Mouse (Mus musculus) neural tube, embryonic 14.5 days (tissue): ENCODE results near the gene Iqsec2. TPM values are rescaled to one million over a fixed set of nuclear protein-coding genes. Genes with fewer than 3 reads are reported as not detected.

Experiments
- ATAC-seq: fragments of 200-750 bp; cut with Nextera tagmentation; 2 replicates; pipeline ENCODE4 v1.8.0; 2017; ENCODE audit warnings: low read depth, mild to moderate bottlenecking, moderate TSS enrichment, moderate library complexity
- H3K27ac ChIP-seq: fragments of 300-500 bp; sonication (generic); 2 replicates; pipeline ENCODE4 v1.5.1; 2014; ENCODE audit warnings: low read depth, mild to moderate bottlenecking, control low read depth, low read length, moderate library complexity, mixed read lengths
- H3K27me3 ChIP-seq: fragments of 300-500 bp; sonication (generic); 2 replicates; pipeline ENCODE4 v1.6.1; 2014; ENCODE audit warnings: low read length; ENCODE audit not compliant: control insufficient read depth, insufficient read depth
- H3K36me3 ChIP-seq: fragments of 300-500 bp; sonication (generic); 2 replicates; pipeline ENCODE4 v1.6.1; 2014; ENCODE audit warnings: low read length, mixed read lengths; ENCODE audit not compliant: control insufficient read depth, insufficient read depth
- H3K4me1 ChIP-seq: fragments of 300-500 bp; sonication (generic); 2 replicates; pipeline ENCODE4 v1.6.1; 2014; ENCODE audit warnings: low read length; ENCODE audit not compliant: control insufficient read depth, insufficient read depth
- H3K4me2 ChIP-seq: fragments of 300-500 bp; sonication (generic); 2 replicates; pipeline ENCODE4 v1.6.1; 2014; ENCODE audit warnings: mild to moderate bottlenecking, low read depth, low read length, control low read depth
- H3K4me3 ChIP-seq: fragments of 300-500 bp; sonication (generic); 2 replicates; pipeline ENCODE4 v1.5.1; 2014; ENCODE audit warnings: low read depth, low read length, control low read depth, mixed read lengths
- H3K9ac ChIP-seq: fragments of 300-500 bp; sonication (generic); replicated peaks from 2 replicates; pipeline ENCODE4 v1.6.1; 2014; ENCODE audit warnings: low read depth, mild to moderate bottlenecking, control low read depth, low read length, mixed read lengths
- H3K9me3 ChIP-seq: fragments of 300-500 bp; sonication (generic); 2 replicates; pipeline ENCODE4 v1.6.1; 2016; ENCODE audit warnings: low read length; ENCODE audit not compliant: control insufficient read depth
- WGBS: fragments of 180-500 bp; shearing (Covaris S2); extraction: QIAGEN DNeasy Blood & Tissue Kit; methylation state at CpG from one replicate; pipeline ENCODE4 v1.1.7; 2014; 5-methylcytosine and 5-hydroxymethylcytosine counted together
- polyA plus RNA-seq: library from polyadenylated mRNA; unstranded; fragments of >200 nt; fragmentation: Nextera tagmentation; extraction: Ambion mirVana; gene quantifications from 2 replicates; pipeline ENCODE4 v1.2.1, GENCODE M21; 2014

Iqsec2 gene
- polyA plus RNA-seq, 1 experiment from 2014 or later = 10.5 TPM

- H3K27me3 ChIP-seq = peaks cover 11% of the 10 kb centered on the region
- no peaks in the 10 kb centered on the region for H3K9me3 ChIP-seq
- no peak for ATAC-seq
- H3K27ac ChIP-seq = no peak overlapping the region
- WGBS = 14% methylated on average over 4 of the region's 4 CpGs
- no peaks in the 10 kb centered on the region for H3K36me3 ChIP-seq
- H3K4me1 ChIP-seq = peaks cover 15% of the 10 kb centered on the region; the same call in 1 of the 2 replicates
- no peak overlapping the region for H3K4me3 ChIP-seq
- no peak overlapping the region for H3K9ac ChIP-seq
- no peak overlapping the region for H3K4me2 ChIP-seq
Observed at GRCm38 (mm10) chrX:152201737-152202421, 57.8 kb downstream of the Iqsec2 start.

GRCm38 (mm10) chrX:152202422-152203103 is 58.5 kb downstream of the Iqsec2 start:
- Histone ChIP-seq H3K27me3 (peaks cover 15% of the 10 kb centered on the region), H3K4me1 (peaks cover 11% of the 10 kb centered on the region; the same call in 1 of the 2 replicates), H3K4me3 (no peak overlapping the region), H3K9ac (no peak overlapping the region), H3K4me2 (no peak overlapping the region), H3K36me3 (no peaks in the 10 kb centered on the region), H3K9me3 (no peaks in the 10 kb centered on the region), H3K27ac (no peak overlapping the region)
- WGBS = 25% methylated on average over 8 of the region's 8 CpGs
- ATAC-seq = no peak

DNA sequence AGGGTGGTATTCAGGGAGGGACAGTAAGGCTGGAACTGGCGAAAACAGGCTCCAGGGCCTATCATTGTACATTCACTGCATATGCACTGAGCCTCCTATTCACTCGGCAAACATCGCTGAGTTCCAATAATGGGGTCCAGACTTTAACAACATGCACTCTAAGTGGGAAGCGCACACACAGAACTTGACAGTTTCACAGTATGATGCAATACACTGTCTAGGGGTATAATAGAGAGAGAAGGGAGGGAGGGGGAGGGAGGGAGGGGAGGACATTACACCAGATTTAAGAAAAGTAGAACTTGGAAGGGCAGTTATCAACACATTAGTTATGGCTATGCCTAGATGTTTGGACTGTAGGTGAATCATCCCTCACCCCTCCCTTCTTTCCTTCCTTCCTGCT is 59.2 kb downstream of the Iqsec2 start:
- H3K27ac ChIP-seq = no peak overlapping the region
- no peak overlapping the region for H3K4me2 ChIP-seq
- H3K27me3 ChIP-seq = peaks cover 16% of the 10 kb centered on the region
- H3K9ac ChIP-seq = no peak overlapping the region
- ATAC-seq = no peak
- H3K4me1 ChIP-seq = peaks cover 4% of the 10 kb centered on the region; the same call in 1 of the 2 replicates
- H3K9me3 ChIP-seq = no peaks in the 10 kb centered on the region
- H3K36me3 ChIP-seq = no peaks in the 10 kb centered on the region
- H3K4me3 ChIP-seq = no peak overlapping the region
- WGBS = 72% methylated on average over 4 of the region's 4 CpGs

DNA sequence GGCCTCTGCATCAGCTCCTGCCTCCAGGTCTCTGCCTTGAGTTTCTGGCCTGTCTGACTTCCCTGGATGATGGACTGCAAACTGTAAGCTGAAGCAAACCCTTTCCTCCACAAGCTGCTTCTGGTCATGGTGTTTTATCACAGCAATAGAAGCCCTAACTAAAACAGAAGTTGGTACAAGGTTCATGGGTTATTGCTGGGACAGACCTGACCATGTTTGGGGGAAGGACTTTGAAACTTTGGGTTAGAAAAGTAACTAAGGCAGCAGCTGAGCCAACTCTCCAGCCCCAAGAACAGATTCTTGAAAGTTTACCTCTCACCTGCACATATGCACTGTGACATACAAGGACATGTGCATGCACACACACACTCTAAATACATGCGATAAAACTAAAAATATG is 61.4 kb downstream of the Iqsec2 start:
- Histone ChIP-seq H3K4me2 (no peak overlapping the region), H3K4me1 (no peaks in the 10 kb centered on the region), H3K27me3 (peaks cover 23% of the 10 kb centered on the region), H3K9ac (no peak overlapping the region), H3K36me3 (no peaks in the 10 kb centered on the region), H3K9me3 (no peaks in the 10 kb centered on the region), H3K27ac (no peak overlapping the region), H3K4me3 (no peak overlapping the region)
- no peak for ATAC-seq
- 100% methylated on average over 1 of the region's 1 CpGs for WGBS

GRCm38 (mm10) chrX:152214703-152215102 is 70.6 kb downstream of the Iqsec2 start:
- Histone ChIP-seq H3K4me2 (no peak overlapping the region), H3K27me3 (peaks cover 15% of the 10 kb centered on the region), H3K4me3 (no peak overlapping the region), H3K4me1 (no peaks in the 10 kb centered on the region), H3K36me3 (no peaks in the 10 kb centered on the region), H3K9me3 (no peaks in the 10 kb centered on the region), H3K27ac (no peak overlapping the region), H3K9ac (no peak overlapping the region)
- ATAC-seq = no peak
- 87% methylated on average over 1 of the region's 1 CpGs for WGBS

DNA sequence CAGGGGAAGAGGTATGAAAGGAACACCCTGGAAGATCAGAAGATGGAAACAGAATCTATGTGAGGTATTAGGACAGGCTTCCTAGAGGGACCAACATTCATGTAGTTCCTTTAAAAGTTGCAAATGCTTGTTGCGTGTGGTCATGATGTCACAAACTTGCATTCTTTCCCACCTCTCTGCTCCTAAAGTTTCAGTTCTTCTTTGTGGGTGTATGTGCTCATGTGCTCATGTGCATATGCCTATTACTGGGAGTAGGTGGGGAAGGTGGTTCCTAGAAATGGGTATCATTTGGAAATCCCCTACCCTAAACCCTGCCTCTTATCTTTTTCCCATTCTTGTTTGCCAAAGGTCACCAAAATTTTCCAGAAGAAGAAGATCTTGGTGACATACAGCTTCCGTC is 74.5 kb downstream of the Iqsec2 start:
- Histone ChIP-seq H3K4me1 (no peaks in the 10 kb centered on the region), H3K27ac (no peak overlapping the region), H3K4me3 (no peak overlapping the region), H3K4me2 (no peak overlapping the region), H3K36me3 (no peaks in the 10 kb centered on the region), H3K27me3 (peaks cover 17% of the 10 kb centered on the region), H3K9me3 (no peaks in the 10 kb centered on the region), H3K9ac (no peak overlapping the region)
- no peak for ATAC-seq
- 89% methylated on average over 2 of the region's 2 CpGs for WGBS

GRCm38 (mm10) chrX:152221721-152222120 is 77.7 kb downstream of the Iqsec2 start:
- Histone ChIP-seq H3K4me3 (no peak overlapping the region), H3K9ac (no peak overlapping the region), H3K9me3 (no peaks in the 10 kb centered on the region), H3K27ac (no peak overlapping the region), H3K27me3 (peaks cover 12% of the 10 kb centered on the region), H3K4me2 (no peak overlapping the region), H3K36me3 (no peaks in the 10 kb centered on the region), H3K4me1 (no peaks in the 10 kb centered on the region)
- ATAC-seq = no peak
- 66% methylated on average over 4 of the region's 4 CpGs for WGBS

GRCm38 (mm10) chrX:152222226-152222625 is 78.2 kb downstream of the Iqsec2 start:
- H3K27me3 ChIP-seq = peaks cover 12% of the 10 kb centered on the region
- H3K4me3 ChIP-seq = no peak overlapping the region
- no peak overlapping the region for H3K9ac ChIP-seq
- no peaks in the 10 kb centered on the region for H3K4me1 ChIP-seq
- no peak overlapping the region for H3K4me2 ChIP-seq
- H3K36me3 ChIP-seq = no peaks in the 10 kb centered on the region
- no peak for ATAC-seq
- 45% methylated on average over 8 of the region's 9 CpGs for WGBS
- H3K9me3 ChIP-seq = no peaks in the 10 kb centered on the region
- H3K27ac ChIP-seq = no peak overlapping the region

DNA sequence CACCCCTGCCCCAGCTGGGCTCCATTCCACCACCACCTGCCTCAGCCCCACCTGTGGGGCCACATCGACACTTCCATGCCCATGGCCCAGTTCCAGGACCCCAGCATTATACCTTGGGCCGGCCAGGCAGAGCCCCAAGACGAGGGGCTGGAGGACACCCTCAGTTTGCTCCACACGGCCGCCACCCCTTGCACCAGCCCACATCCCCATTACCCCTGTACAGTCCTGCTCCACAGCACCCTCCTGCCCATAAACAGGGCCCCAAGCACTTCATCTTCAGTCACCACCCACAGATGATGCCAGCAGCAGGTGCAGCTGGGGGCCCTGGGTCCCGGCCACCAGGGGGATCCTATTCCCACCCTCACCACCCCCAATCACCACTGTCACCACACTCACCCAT is 79.2 kb downstream of the Iqsec2 start:
- no peaks in the 10 kb centered on the region for H3K4me1 ChIP-seq
- H3K36me3 ChIP-seq = no peaks in the 10 kb centered on the region
- no peaks in the 10 kb centered on the region for H3K9me3 ChIP-seq
- ATAC-seq = no peak
- H3K27me3 ChIP-seq = peaks cover 12% of the 10 kb centered on the region
- no peak overlapping the region for H3K27ac ChIP-seq
- 85% methylated on average over 5 of the region's 6 CpGs for WGBS
- no peak overlapping the region for H3K4me3 ChIP-seq
- no peak overlapping the region for H3K4me2 ChIP-seq
- no peak overlapping the region for H3K9ac ChIP-seq
